Mouse (Mus musculus): ENCODE measurements around the gene Mrpl9.

Mrpl9 gene

GRCm38 (mm10) chr3:94442951-94443596 lies at the start of gene Mrpl9:
Gene Mrpl9, plus strand, starts transcription at chr3:94443318.
- DNase-seq, result peak; percentile 94

GRCm38 (mm10) chr3:94396336-94396735 lies 46.8 kb upstream of the Mrpl9 start:
- DNase-seq, result no peak

GRCm38 (mm10) chr3:94396851-94397250 lies 46.3 kb upstream of the Mrpl9 start:
- DNase-seq, result no peak

GRCm38 (mm10) chr3:94398217-94398616 lies 44.9 kb upstream of the Mrpl9 start, which contains the start of gene Lingo4:
Gene Lingo4, plus strand, starts transcription at chr3:94398517.
- no peak for DNase-seq

GRCm38 (mm10) chr3:94398943-94399481 lies 44.1 kb upstream of the Mrpl9 start:
- DNase-seq, result no peak

- DNase-seq, result no peak
These were observed 43.3 kb upstream of the Mrpl9 start for GRCm38 (mm10) chr3:94399663-94400310.

- DNase-seq, result no peak
These were observed 40.7 kb upstream of the Mrpl9 start for GRCm38 (mm10) chr3:94402451-94402850.

- DNase-seq, result no peak
These were observed 38.6 kb upstream of the Mrpl9 start for GRCm38 (mm10) chr3:94404366-94405054.

GRCm38 (mm10) chr3:94405561-94405960 lies 37.6 kb upstream of the Mrpl9 start:
- DNase-seq, result no peak

- DNase-seq, result no peak
These were observed 30.6 kb upstream of the Mrpl9 start for GRCm38 (mm10) chr3:94412530-94412929.

GRCm38 (mm10) chr3:94413031-94413679 lies 30.0 kb upstream of the Mrpl9 start, which contains the start of gene Tdrkh:
Gene Tdrkh, plus strand, starts transcription at chr3:94413273.
- peak; percentile 90 for DNase-seq

- DNase-seq, result no peak
These were observed 12.1 kb upstream of the Mrpl9 start for GRCm38 (mm10) chr3:94430980-94431379.

- no peak for DNase-seq
These were observed 8.8 kb upstream of the Mrpl9 start for GRCm38 (mm10) chr3:94434305-94434704.

- DNase-seq, result no peak
These were observed 6.7 kb upstream of the Mrpl9 start for GRCm38 (mm10) chr3:94436420-94436819.

GRCm38 (mm10) chr3:94441182-94441581 lies 1.9 kb upstream of the Mrpl9 start:
- DNase-seq, result no peak

GRCm38 (mm10) chr3:94443597-94443964 lies 463 bp downstream of the Mrpl9 start, which contains the start of gene Oaz3:
Gene Oaz3, minus strand, starts transcription at chr3:94443915.
- no peak for DNase-seq

- DNase-seq, result no peak
These were observed 6.3 kb downstream of the Mrpl9 start for GRCm38 (mm10) chr3:94449377-94449776.

- DNase-seq, result peak; percentile 75
These were observed 13.4 kb downstream of the Mrpl9 start for GRCm38 (mm10) chr3:94456529-94457000.

GRCm38 (mm10) chr3:94457055-94457454 lies 13.9 kb downstream of the Mrpl9 start:
- DNase-seq, result no peak

GRCm38 (mm10) chr3:94459834-94460233 lies 16.7 kb downstream of the Mrpl9 start:
- DNase-seq, result no peak

GRCm38 (mm10) chr3:94463926-94464578 lies 20.9 kb downstream of the Mrpl9 start:
- no peak for DNase-seq

Data from kidney, adult 18-20 months (tissue).